Mouse (Mus musculus): ENCODE measurements around the gene Adprhl2.

GRCm38 (mm10) chr4:126275681-126276131, 45.8 kb downstream of the Adprhl2 start:
- TF ChIP-seq CTCF (IDR thresholded peaks at IDR 0.05; ENCODE audit: borderline replicate concordance, extremely low read depth, insufficient read depth, insufficient read length), result no peak
- no peak for TF ChIP-seq POLR2A (IDR thresholded peaks at IDR 0.05; ENCODE audit: borderline replicate concordance, extremely low read depth, insufficient read depth, insufficient read length, poor library complexity, severe bottlenecking)
